Mouse (Mus musculus) midbrain, postnatal 0 days (tissue): ENCODE measurements around the gene Chchd4. TPM values are rescaled to one million over a fixed set of nuclear protein-coding genes. Genes with fewer than 3 reads are reported as not detected.
A peak's percentile ranks its signal among the peaks of the same experiment; 100 is the strongest.

Experiments used
- ATAC-seq: fragments of 200-750 bp; cut with Nextera tagmentation; 2 replicates; pipeline ENCODE4 v1.8.0; 2017; ENCODE audit warnings: moderate number of reproducible peaks, mild to moderate bottlenecking, moderate TSS enrichment, moderate library complexity; ENCODE audit not compliant: low FRiP score
- DNase-seq: peaks from one replicate; pipeline ENCODE4 v3.0.0-alpha.2; 2015; ENCODE audit warnings: low spot score
- H3K27ac ChIP-seq: fragments of 300-500 bp; sonication (generic); 2 replicates; pipeline ENCODE4 v1.5.1; 2014; ENCODE audit warnings: low read depth, mild to moderate bottlenecking, low read length, mixed read lengths
- H3K27me3 ChIP-seq: fragments of 300-500 bp; sonication (generic); 2 replicates; pipeline ENCODE4 v1.6.1; 2014; ENCODE audit warnings: low read length, control low read depth, mixed read lengths; ENCODE audit not compliant: insufficient read depth
- H3K36me3 ChIP-seq: fragments of 300-500 bp; sonication (generic); 2 replicates; pipeline ENCODE4 v1.6.1; 2014; ENCODE audit warnings: low read length, control low read depth, mixed read lengths; ENCODE audit not compliant: insufficient read depth
- H3K4me1 ChIP-seq: fragments of 300-500 bp; sonication (generic); 2 replicates; pipeline ENCODE4 v1.6.1; 2014; ENCODE audit warnings: mild to moderate bottlenecking, control low read depth, antibody characterized with exemption, low read length, mixed read lengths; ENCODE audit not compliant: insufficient read depth
- H3K4me2 ChIP-seq: fragments of 300-500 bp; sonication (generic); 2 replicates; pipeline ENCODE4 v1.6.1; 2014; ENCODE audit warnings: low read depth, mild to moderate bottlenecking, low read length, mixed read lengths; ENCODE audit not compliant: poor library complexity, severe bottlenecking
- H3K4me3 ChIP-seq: fragments of 300-500 bp; sonication (generic); 2 replicates; pipeline ENCODE4 v1.5.1; 2014; ENCODE audit warnings: low read depth, mild to moderate bottlenecking, low read length, moderate library complexity
- H3K9ac ChIP-seq: fragments of 300-500 bp; sonication (generic); replicated peaks from 2 replicates; pipeline ENCODE4 v1.6.1; 2014; ENCODE audit warnings: mild to moderate bottlenecking, low read length, moderate library complexity, mixed read lengths; ENCODE audit not compliant: poor library complexity, severe bottlenecking
- H3K9me3 ChIP-seq: fragments of 300-500 bp; sonication (generic); 2 replicates; pipeline ENCODE4 v1.6.1; 2016; ENCODE audit warnings: low read length, control low read depth
- CTCF ChIP-seq: IDR thresholded peaks from 2 replicates; pipeline ENCODE4 v1.5.1; 2016; ENCODE audit warnings: antibody characterized with exemption, mild to moderate bottlenecking
- WGBS: fragments of 180-500 bp; shearing (Covaris S2); extraction: QIAGEN DNeasy Blood & Tissue Kit; methylation state at CpG from one replicate; pipeline ENCODE4 v1.1.7; 2014; 5-methylcytosine and 5-hydroxymethylcytosine counted together
- polyA plus RNA-seq: library from polyadenylated mRNA; unstranded; fragments of >200 nt; fragmentation: Nextera tagmentation; extraction: Ambion mirVana; gene quantifications from 2 replicates; pipeline ENCODE4 v1.2.1, GENCODE M21; 2015
- total RNA-seq: library from RNA; depleted of rRNA; stranded (reverse); fragments of >200 nt; gene quantifications from 2 replicates; pipeline ENCODE4 v1.2.3, GENCODE M21; 2014

The Chchd4 gene
- total and polyA plus RNA-seq, 2 experiments from 2014 or later = 20.8 to 36.2 TPM

DNA sequence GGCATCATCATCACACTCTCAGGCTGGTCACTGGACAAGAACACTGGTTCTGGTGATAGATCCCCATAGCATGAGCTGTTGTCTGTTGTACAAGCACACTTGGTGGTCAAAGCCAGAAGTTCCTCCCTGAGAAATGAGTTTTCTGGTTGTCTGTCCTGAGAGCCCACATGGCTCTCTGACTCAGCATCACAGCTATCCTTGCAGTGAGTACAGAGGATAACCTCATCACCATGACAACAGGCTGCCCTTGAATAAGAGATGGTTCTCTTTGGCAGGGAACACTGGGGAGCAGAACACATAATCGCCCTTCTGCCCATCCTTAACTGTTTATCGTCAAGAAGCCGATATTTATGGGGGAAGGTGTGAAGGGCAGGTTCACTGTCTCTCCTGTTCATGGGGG lies 28.0 kb downstream of the Chchd4 start:
- H3K4me3 ChIP-seq = no peak overlapping the region
- DNase-seq (no peak), ATAC-seq (no peak)
- TF ChIP-seq CTCF = no peak
- no peak overlapping the region for H3K27ac ChIP-seq
- no peaks in the 10 kb centered on the region for H3K27me3 ChIP-seq
- no peak overlapping the region for H3K4me2 ChIP-seq
- 69% methylated on average over 3 of the region's 3 CpGs for WGBS
- H3K36me3 ChIP-seq = no peaks in the 10 kb centered on the region
- H3K4me1 ChIP-seq = peaks cover 3% of the 10 kb centered on the region
- H3K9me3 ChIP-seq = no peaks in the 10 kb centered on the region
- no peak overlapping the region for H3K9ac ChIP-seq

DNA sequence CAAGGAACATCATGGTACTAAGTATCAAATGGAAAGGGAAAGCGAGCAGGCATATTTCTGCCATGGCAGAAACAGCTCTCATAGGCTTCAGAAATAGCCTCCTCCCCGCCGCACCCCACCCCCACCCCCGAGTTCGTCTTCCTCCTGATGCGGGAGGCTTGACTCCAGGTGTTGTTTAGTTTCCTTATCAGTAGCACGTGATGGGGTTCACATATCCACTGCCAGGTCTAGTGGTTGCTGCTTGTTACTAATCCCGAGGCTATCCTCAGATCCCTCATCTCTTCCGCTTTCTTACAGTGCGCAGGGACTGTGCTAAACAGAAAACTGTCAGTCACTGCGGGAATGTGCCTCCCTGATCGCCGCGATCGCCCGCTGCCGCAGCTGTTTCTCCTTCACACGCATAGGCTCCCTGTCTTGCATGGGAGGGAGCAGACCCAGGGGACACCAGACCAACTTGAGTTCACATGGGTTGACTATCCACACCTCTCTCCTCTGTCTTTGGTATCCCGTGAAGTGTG lies 32.1 kb downstream of the Chchd4 start:
- Histone ChIP-seq H3K9me3 (no peaks in the 10 kb centered on the region), H3K36me3 (no peaks in the 10 kb centered on the region), H3K27me3 (no peaks in the 10 kb centered on the region), H3K4me1 (peaks cover 3% of the 10 kb centered on the region), H3K9ac (peak overlapping the region; percentile 59), H3K4me3 (peak overlapping the region; percentile 46), H3K27ac (peak overlapping the region; percentile 77), H3K4me2 (peak overlapping the region; percentile 78)
- DNase-seq = peak; percentile 26
- WGBS = 8% methylated on average over 19 of the region's 19 CpGs
- ATAC-seq = peak; percentile 75
- no peak for TF ChIP-seq CTCF

DNA sequence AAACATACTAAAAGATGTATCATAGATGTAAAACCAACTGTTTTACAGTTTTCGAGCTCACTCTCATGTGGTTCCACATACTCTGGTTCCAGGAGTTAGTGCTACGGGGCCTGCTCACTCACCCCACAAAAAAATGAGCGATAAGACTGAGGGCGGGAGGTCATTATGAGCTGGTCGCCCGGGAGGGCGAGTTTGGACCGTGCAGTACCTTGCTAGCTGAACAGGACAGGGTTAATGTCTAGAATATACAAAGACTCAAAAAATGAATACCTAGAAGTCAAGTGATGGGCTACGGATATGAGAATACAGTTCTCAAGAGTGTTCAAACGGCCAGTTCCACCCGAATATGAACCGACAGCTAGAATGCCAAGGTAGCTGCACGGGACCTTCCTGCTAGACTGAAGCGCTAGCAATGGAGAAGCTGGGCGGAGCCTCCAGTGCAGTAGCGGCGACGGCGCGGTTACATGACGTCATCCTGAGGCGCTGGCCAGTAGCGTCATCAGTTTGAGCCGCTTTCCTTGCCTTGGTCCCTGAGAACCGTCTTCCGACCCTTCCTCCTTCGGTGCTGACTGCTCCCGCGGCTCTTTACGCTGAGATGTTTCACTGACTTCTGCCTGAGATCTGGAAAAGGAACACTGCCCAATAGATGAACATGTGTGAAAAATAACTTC lies 32.7 kb downstream of the Chchd4 start:
- peak overlapping the region; percentile 46 for H3K4me3 ChIP-seq
- peaks cover 3% of the 10 kb centered on the region for H3K4me1 ChIP-seq
- H3K9ac ChIP-seq = peak overlapping the region; percentile 59
- no peaks in the 10 kb centered on the region for H3K36me3 ChIP-seq
- peak overlapping the region; percentile 77 for H3K27ac ChIP-seq
- H3K9me3 ChIP-seq = no peaks in the 10 kb centered on the region
- H3K4me2 ChIP-seq = peak overlapping the region; percentile 78
- no peaks in the 10 kb centered on the region for H3K27me3 ChIP-seq
- ATAC-seq (peak; percentile 95), DNase-seq (peak; percentile 98)
- no peak for TF ChIP-seq CTCF
- WGBS = 2% methylated on average over 30 of the region's 30 CpGs

DNA sequence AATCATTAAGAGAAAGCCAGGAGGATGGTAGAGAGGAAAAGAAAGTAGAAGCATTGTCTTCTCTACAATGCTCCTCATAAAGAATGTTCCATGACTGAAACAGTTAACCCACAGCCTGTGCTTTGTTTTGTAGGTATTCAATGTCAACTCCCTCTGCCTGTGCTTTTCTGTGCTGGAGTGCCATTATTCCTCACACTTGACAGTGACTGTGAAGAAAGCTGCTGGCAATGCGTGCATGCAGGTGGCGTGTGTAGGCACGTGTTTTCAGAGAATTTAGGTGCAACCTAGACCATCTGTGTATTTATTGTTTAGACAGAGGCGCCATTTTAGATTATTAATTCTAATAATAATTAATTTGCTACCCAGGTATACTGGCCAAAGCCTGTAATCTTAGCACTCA lies 49.2 kb downstream of the Chchd4 start:
- ATAC-seq (no peak), DNase-seq (no peak)
- H3K4me3 ChIP-seq = no peak overlapping the region
- H3K27me3 ChIP-seq = no peaks in the 10 kb centered on the region
- no peaks in the 10 kb centered on the region for H3K4me1 ChIP-seq
- no peak overlapping the region for H3K9ac ChIP-seq
- no peaks in the 10 kb centered on the region for H3K36me3 ChIP-seq
- H3K9me3 ChIP-seq = no peaks in the 10 kb centered on the region
- TF ChIP-seq CTCF = no peak
- 50% methylated on average over 4 of the region's 4 CpGs for WGBS
- no peak overlapping the region for H3K4me2 ChIP-seq
- no peak overlapping the region for H3K27ac ChIP-seq

DNA sequence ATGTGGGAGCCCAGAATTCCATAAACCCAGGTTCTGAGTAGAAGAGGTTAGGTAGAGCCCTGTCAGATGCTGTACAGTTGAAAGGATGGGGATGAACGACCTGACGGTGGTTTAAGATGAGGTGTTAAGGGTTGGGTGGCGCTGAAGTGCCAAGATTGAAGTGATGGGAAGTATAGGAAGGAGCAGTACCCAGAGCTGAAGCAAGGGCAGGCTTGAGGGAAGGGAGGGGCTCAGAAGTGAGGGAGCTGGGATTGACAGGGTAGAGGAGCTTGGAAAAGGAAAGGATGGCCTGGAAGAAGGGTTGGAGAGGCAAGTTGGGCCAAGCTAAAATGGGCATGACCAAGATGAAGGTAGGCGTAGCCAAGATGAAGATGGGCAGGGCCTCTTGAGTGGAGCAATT lies 51.7 kb downstream of the Chchd4 start:
- WGBS = 77% methylated on average over 4 of the region's 4 CpGs
- no peak for TF ChIP-seq CTCF
- Histone ChIP-seq H3K9me3 (no peaks in the 10 kb centered on the region), H3K36me3 (no peaks in the 10 kb centered on the region), H3K27ac (no peak overlapping the region), H3K4me1 (no peaks in the 10 kb centered on the region), H3K27me3 (0 out of 2 replicates have a peak, but pooled peaks cover 5% of the 10 kb centered on the region), H3K4me2 (no peak overlapping the region), H3K4me3 (no peak overlapping the region), H3K9ac (no peak overlapping the region)
- DNase-seq = no peak
- ATAC-seq = no peak

DNA sequence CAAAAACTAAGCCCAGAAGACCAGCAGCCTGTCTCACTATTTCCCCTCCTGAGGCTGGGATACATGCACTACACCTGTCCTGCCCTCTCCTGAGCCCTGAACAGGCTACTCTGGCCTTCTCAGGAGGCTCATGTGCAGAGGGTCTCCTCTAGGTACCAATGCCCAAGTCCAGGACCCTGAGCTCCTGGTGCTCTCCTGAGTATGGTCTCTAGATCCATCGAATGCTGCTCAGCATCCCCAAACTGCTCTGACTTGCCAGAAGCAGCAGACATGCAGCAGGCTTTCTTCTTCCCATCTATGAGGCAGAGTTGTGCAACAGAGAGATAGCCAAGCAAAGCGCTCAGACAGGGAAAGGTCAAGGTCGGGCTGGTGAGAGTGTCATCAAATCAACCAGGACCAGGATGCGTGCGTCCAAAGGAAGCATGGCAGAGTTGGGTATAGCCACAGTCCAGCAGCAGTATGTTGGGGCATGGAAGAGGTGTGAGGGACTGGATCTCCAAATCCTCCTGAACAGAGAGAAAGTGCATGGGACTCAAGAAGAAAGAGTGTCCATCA lies 56.0 kb downstream of the Chchd4 start:
- WGBS = 79% methylated on average over 5 of the region's 5 CpGs
- peaks cover 18% of the 10 kb centered on the region; the same call in 1 of the 2 replicates for H3K27me3 ChIP-seq
- no peak overlapping the region for H3K9ac ChIP-seq
- H3K4me3 ChIP-seq = no peak overlapping the region
- H3K4me1 ChIP-seq = no peaks in the 10 kb centered on the region
- DNase-seq = no peak
- no peak for ATAC-seq
- H3K27ac ChIP-seq = no peak overlapping the region
- no peak for TF ChIP-seq CTCF
- H3K36me3 ChIP-seq = no peaks in the 10 kb centered on the region
- no peaks in the 10 kb centered on the region for H3K9me3 ChIP-seq
- no peak overlapping the region for H3K4me2 ChIP-seq
